Mouse (Mus musculus): ENCODE results near the gene Tpm4. TPM values are rescaled to one million over a fixed set of nuclear protein-coding genes. Genes with fewer than 3 reads are reported as not detected.

Gene Tpm4
- polyA plus RNA-seq, 1 experiment = 434 TPM

GRCm38 (mm10) chr8:72187793-72188331, 53.1 kb downstream of the Tpm4 start:
- no peaks in the 10 kb centered on the region for H3K79me2 ChIP-seq (ENCODE audit: control insufficient read depth, insufficient read depth)
- no peaks in the 10 kb centered on the region for H3K27me3 ChIP-seq (ENCODE audit: control insufficient read depth, insufficient read depth, insufficient read length)
- H3K79me3 ChIP-seq (ENCODE audit: low read depth) = no peaks in the 10 kb centered on the region
- no peak overlapping the region for H3ac ChIP-seq (ENCODE audit: control insufficient read depth, insufficient read length, low read depth)
- no peak overlapping the region for H3K4me3 ChIP-seq (ENCODE audit: insufficient read depth, poor library complexity, severe bottlenecking)
- no peaks in the 10 kb centered on the region for H3K36me3 ChIP-seq (ENCODE audit: control insufficient read depth, insufficient read depth)
- TF ChIP-seq MYOG (IDR thresholded peaks at IDR 0.05; ENCODE audit: control insufficient read depth, extremely low read depth, insufficient read length) (no peak), USF1 (IDR thresholded peaks at IDR 0.05; ENCODE audit: low read depth) (no peak), MAX (IDR thresholded peaks at IDR 0.05) (no peak), CTCF (IDR thresholded peaks at IDR 0.05; ENCODE audit: control insufficient read depth, insufficient read depth, insufficient read length) (no peak), FOSL1 (IDR thresholded peaks at IDR 0.05; ENCODE audit: insufficient read depth, low read length, poor library complexity, severe bottlenecking) (no peak), MYOD1 (IDR thresholded peaks at IDR 0.05; ENCODE audit: control insufficient read depth, insufficient read length, low read depth) (no peak), CEBPB (IDR thresholded peaks at IDR 0.05; ENCODE audit: low read depth) (no peak)

- H3K79me3 ChIP-seq (ENCODE audit: low read depth) = no peaks in the 10 kb centered on the region
- no peaks in the 10 kb centered on the region for H3K27me3 ChIP-seq (ENCODE audit: control insufficient read depth, insufficient read depth, insufficient read length)
- no peak for TF ChIP-seq USF1 (IDR thresholded peaks at IDR 0.05; ENCODE audit: low read depth)
- TF ChIP-seq MYOD1 (IDR thresholded peaks at IDR 0.05; ENCODE audit: control insufficient read depth, insufficient read length, low read depth) = no peak
- no peak for TF ChIP-seq MAX (IDR thresholded peaks at IDR 0.05)
- no peak for TF ChIP-seq MYOG (IDR thresholded peaks at IDR 0.05; ENCODE audit: control insufficient read depth, extremely low read depth, insufficient read length)
- no peak for TF ChIP-seq CEBPB (IDR thresholded peaks at IDR 0.05; ENCODE audit: low read depth)
- TF ChIP-seq FOSL1 (IDR thresholded peaks at IDR 0.05; ENCODE audit: insufficient read depth, low read length, poor library complexity, severe bottlenecking) = no peak
- TF ChIP-seq CTCF (IDR thresholded peaks at IDR 0.05; ENCODE audit: control insufficient read depth, insufficient read depth, insufficient read length) = no peak
- no peak within 1 kb of the TSS for H3K4me3 ChIP-seq (ENCODE audit: insufficient read depth, poor library complexity, severe bottlenecking)
- H3K79me2 ChIP-seq (ENCODE audit: control insufficient read depth, insufficient read depth) = no peaks in the 10 kb centered on the region
- no peak within 1 kb of the TSS for H3ac ChIP-seq (ENCODE audit: control insufficient read depth, insufficient read length, low read depth)
- H3K36me3 ChIP-seq (ENCODE audit: control insufficient read depth, insufficient read depth) = no peaks in the 10 kb centered on the region
Observed at GRCm38 (mm10) chr8:72189417-72190214, 54.8 kb downstream of the Tpm4 start, which contains the start of gene Hsh2d. Hsh2d (plus strand) TSS chr8:72189638.

- H3K79me3 ChIP-seq (ENCODE audit: low read depth) = no peaks in the 10 kb centered on the region
- H3K27me3 ChIP-seq (ENCODE audit: control insufficient read depth, insufficient read depth, insufficient read length) = no peaks in the 10 kb centered on the region
- TF ChIP-seq MYOG (IDR thresholded peaks at IDR 0.05; ENCODE audit: control insufficient read depth, extremely low read depth, insufficient read length) (no peak), CEBPB (IDR thresholded peaks at IDR 0.05; ENCODE audit: low read depth) (no peak), MYOD1 (IDR thresholded peaks at IDR 0.05; ENCODE audit: control insufficient read depth, insufficient read length, low read depth) (no peak), USF1 (IDR thresholded peaks at IDR 0.05; ENCODE audit: low read depth) (no peak), MAX (IDR thresholded peaks at IDR 0.05) (no peak), FOSL1 (IDR thresholded peaks at IDR 0.05; ENCODE audit: insufficient read depth, low read length, poor library complexity, severe bottlenecking) (no peak), CTCF (IDR thresholded peaks at IDR 0.05; ENCODE audit: control insufficient read depth, insufficient read depth, insufficient read length) (no peak)
- no peak overlapping the region for H3K4me3 ChIP-seq (ENCODE audit: insufficient read depth, poor library complexity, severe bottlenecking)
- H3K79me2 ChIP-seq (ENCODE audit: control insufficient read depth, insufficient read depth) = no peaks in the 10 kb centered on the region
- H3K36me3 ChIP-seq (ENCODE audit: control insufficient read depth, insufficient read depth) = no peaks in the 10 kb centered on the region
- no peak overlapping the region for H3ac ChIP-seq (ENCODE audit: control insufficient read depth, insufficient read length, low read depth)
Observed at GRCm38 (mm10) chr8:72190215-72190539, 55.4 kb downstream of the Tpm4 start.

GRCm38 (mm10) chr8:72192065-72192464, 57.3 kb downstream of the Tpm4 start:
- no peaks in the 10 kb centered on the region for H3K79me2 ChIP-seq (ENCODE audit: control insufficient read depth, insufficient read depth)
- no peak overlapping the region for H3K4me3 ChIP-seq (ENCODE audit: insufficient read depth, poor library complexity, severe bottlenecking)
- H3K27me3 ChIP-seq (ENCODE audit: control insufficient read depth, insufficient read depth, insufficient read length) = no peaks in the 10 kb centered on the region
- TF ChIP-seq FOSL1 (IDR thresholded peaks at IDR 0.05; ENCODE audit: insufficient read depth, low read length, poor library complexity, severe bottlenecking) (no peak), MYOD1 (IDR thresholded peaks at IDR 0.05; ENCODE audit: control insufficient read depth, insufficient read length, low read depth) (no peak), USF1 (IDR thresholded peaks at IDR 0.05; ENCODE audit: low read depth) (no peak), MAX (IDR thresholded peaks at IDR 0.05) (no peak), CEBPB (IDR thresholded peaks at IDR 0.05; ENCODE audit: low read depth) (no peak), CTCF (IDR thresholded peaks at IDR 0.05; ENCODE audit: control insufficient read depth, insufficient read depth, insufficient read length) (no peak), MYOG (IDR thresholded peaks at IDR 0.05; ENCODE audit: control insufficient read depth, extremely low read depth, insufficient read length) (no peak)
- no peaks in the 10 kb centered on the region for H3K79me3 ChIP-seq (ENCODE audit: low read depth)
- no peak overlapping the region for H3ac ChIP-seq (ENCODE audit: control insufficient read depth, insufficient read length, low read depth)
- no peaks in the 10 kb centered on the region for H3K36me3 ChIP-seq (ENCODE audit: control insufficient read depth, insufficient read depth)

- H3K4me3 ChIP-seq (ENCODE audit: insufficient read depth, poor library complexity, severe bottlenecking) = no peak overlapping the region
- no peaks in the 10 kb centered on the region for H3K79me2 ChIP-seq (ENCODE audit: control insufficient read depth, insufficient read depth)
- TF ChIP-seq USF1 (IDR thresholded peaks at IDR 0.05; ENCODE audit: low read depth) (no peak), MAX (IDR thresholded peaks at IDR 0.05) (no peak), MYOG (IDR thresholded peaks at IDR 0.05; ENCODE audit: control insufficient read depth, extremely low read depth, insufficient read length) (no peak), CTCF (IDR thresholded peaks at IDR 0.05; ENCODE audit: control insufficient read depth, insufficient read depth, insufficient read length) (no peak), FOSL1 (IDR thresholded peaks at IDR 0.05; ENCODE audit: insufficient read depth, low read length, poor library complexity, severe bottlenecking) (no peak), CEBPB (IDR thresholded peaks at IDR 0.05; ENCODE audit: low read depth) (no peak)
- no peaks in the 10 kb centered on the region for H3K79me3 ChIP-seq (ENCODE audit: low read depth)
- H3K27me3 ChIP-seq (ENCODE audit: control insufficient read depth, insufficient read depth, insufficient read length) = no peaks in the 10 kb centered on the region
- no peak overlapping the region for H3ac ChIP-seq (ENCODE audit: control insufficient read depth, insufficient read length, low read depth)
- no peaks in the 10 kb centered on the region for H3K36me3 ChIP-seq (ENCODE audit: control insufficient read depth, insufficient read depth)
Observed at GRCm38 (mm10) chr8:72197997-72198396, 63.2 kb downstream of the Tpm4 start.

Other genes with a start within 250 kb of the Tpm4 start
- 0.48 TPM for gene Zfp882, start 226.4 kb upstream of the Tpm4 start, polyA plus RNA-seq (2012; fragmentation: generic; extraction: Trizol)
- 3.6 TPM for gene Zfp617, start 226.3 kb upstream of the Tpm4 start, polyA plus RNA-seq (2012; fragmentation: generic; extraction: Trizol)
- 5.1 TPM for gene Zfp961, start 183.9 kb upstream of the Tpm4 start, polyA plus RNA-seq (2012; fragmentation: generic; extraction: Trizol)
- not detected for gene Cyp4f18, start 125.3 kb upstream of the Tpm4 start, polyA plus RNA-seq (2012; fragmentation: generic; extraction: Trizol)
- gene Olfr372, start 93.8 kb upstream of the Tpm4 start, polyA plus RNA-seq (2012; fragmentation: generic; extraction: Trizol) = not detected
- gene Olfr373, start 51.8 kb upstream of the Tpm4 start, polyA plus RNA-seq (2012; fragmentation: generic; extraction: Trizol) = not detected
- 0.01 TPM for gene Olfr374, start 27.9 kb upstream of the Tpm4 start, polyA plus RNA-seq (2012; fragmentation: generic; extraction: Trizol)
- 122 TPM for gene Rab8a, start 26.2 kb downstream of the Tpm4 start, polyA plus RNA-seq (2012; fragmentation: generic; extraction: Trizol)
- 0.04 TPM for gene Hsh2d, start 54.7 kb downstream of the Tpm4 start, polyA plus RNA-seq (2012; fragmentation: generic; extraction: Trizol)
- not detected for gene Cib3, start 77.9 kb downstream of the Tpm4 start, polyA plus RNA-seq (2012; fragmentation: generic; extraction: Trizol)
- not detected for gene Gm11034, start 78.7 kb downstream of the Tpm4 start, polyA plus RNA-seq (2012; fragmentation: generic; extraction: Trizol)
- gene Fam32a, start 84.8 kb downstream of the Tpm4 start, polyA plus RNA-seq (2012; fragmentation: generic; extraction: Trizol) = 40.7 TPM
- 77.7 TPM for gene Ap1m1, start 105.0 kb downstream of the Tpm4 start, polyA plus RNA-seq (2012; fragmentation: generic; extraction: Trizol)
- gene Gm10282, start 170.3 kb downstream of the Tpm4 start, polyA plus RNA-seq (2012; fragmentation: generic; extraction: Trizol) = 107 TPM
- gene Klf2, start 184.1 kb downstream of the Tpm4 start, polyA plus RNA-seq (2012; fragmentation: generic; extraction: Trizol) = 9.9 TPM

Measured in C2C12 (cell line).